Mouse (Mus musculus): ENCODE data around the gene Pnkd.
"Not testable (repeated sequence)": the region's sequence is repeated elsewhere in the genome, so short reads cannot be mapped to it uniquely, and the experiment has no call there.

The Pnkd gene

GRCm38 (mm10) chr1:74389831-74390286 is 105.1 kb downstream of the Pnkd start:
- DNase-seq (ENCODE audit: low spot score in 2 of 2): no peak

DNA sequence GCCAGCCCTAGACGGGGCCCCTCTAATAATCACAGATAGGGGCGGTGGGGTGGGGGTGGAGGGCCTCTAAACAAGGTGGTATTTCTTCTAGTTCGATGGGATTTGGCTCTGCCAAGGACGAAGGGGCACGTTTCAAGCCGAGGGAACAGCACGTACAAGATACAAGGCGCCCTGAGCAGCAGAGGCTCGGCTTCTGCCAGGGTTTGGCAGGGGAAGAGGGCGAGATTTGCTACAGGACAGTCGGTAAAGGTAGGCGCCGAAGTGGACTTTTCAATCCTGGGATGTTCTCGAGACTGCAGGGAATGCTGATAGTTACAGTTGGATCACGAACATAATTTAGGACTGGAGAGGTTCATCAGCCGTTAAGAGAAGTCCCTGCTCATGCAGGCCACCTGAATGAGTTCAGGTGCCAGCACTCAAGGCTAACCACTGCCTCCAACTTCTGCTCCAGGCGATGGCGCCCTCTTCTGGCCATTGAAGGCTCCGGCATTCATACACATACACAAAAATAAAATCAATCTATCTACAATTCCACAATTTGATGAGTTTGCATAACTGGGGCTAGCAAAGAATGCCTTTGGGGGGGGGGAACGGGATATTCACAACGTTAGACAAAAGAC is 105.7 kb downstream of the Pnkd start:
- no peak for DNase-seq (ENCODE audit: low spot score in 2 of 2)

GRCm38 (mm10) chr1:74390924-74391748 is 106.4 kb downstream of the Pnkd start, which contains the start of gene Ctdsp1:
Gene Ctdsp1, plus strand, starts transcription at chr1:74391509.
- DNase-seq (ENCODE audit: low spot score in 2 of 2): peak; percentile 89 to 94

DNA sequence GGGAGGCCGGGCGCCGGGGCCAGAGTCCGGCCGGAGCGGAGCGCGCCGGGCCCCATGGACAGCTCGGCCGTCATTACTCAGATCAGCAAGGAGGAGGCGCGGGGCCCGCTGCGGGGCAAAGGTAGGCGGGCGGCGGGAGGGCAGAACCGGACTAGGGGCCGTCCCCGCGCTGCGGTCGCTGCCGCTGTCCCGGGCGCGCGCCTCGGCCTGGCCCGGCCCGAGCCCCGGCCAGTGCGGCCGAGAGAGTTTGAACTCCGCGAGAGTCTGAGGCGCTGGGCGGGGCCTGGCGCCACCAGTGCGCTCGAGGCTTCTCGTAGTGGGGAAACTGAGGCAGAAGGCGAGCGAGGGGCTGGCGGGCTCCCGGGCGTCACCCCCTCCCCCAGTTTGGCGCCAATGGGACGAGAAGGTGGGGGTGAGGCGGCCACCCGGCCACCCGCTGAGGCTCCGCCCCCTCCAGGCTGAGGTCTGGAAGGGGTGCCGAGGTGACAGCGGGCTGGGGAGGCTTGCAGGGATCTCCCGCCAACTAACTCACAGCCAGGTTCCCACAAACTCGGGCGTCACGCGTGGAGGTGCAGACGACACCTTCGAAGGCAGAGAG is 107.2 kb downstream of the Pnkd start:
- peak; percentile 52 to 61 for DNase-seq (ENCODE audit: low spot score in 2 of 2)

- DNase-seq (ENCODE audit: low spot score in 2 of 2): no peak
Observed at GRCm38 (mm10) chr1:74392446-74392994, 107.8 kb downstream of the Pnkd start.

DNA sequence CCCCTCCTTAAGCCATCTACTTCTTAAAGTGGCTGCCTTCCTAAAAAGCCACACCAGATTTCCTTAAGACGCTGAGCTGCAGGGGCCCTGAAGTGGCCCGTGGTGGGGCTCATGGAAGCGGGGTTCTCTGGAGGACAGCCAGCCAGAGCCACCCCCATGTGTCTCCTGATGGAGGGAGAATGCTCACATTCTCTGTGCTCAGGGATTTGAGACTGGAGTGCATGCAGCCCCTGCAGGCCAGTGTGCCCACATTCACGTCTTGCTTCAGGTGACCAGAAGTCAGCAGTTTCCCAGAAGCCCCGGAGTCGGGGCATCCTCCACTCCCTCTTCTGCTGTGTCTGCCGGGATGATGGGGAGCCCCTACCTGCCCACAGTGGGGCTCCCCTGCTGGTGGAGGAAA is 108.3 kb downstream of the Pnkd start:
- DNase-seq (ENCODE audit: low spot score in 2 of 2): no peak

DNA sequence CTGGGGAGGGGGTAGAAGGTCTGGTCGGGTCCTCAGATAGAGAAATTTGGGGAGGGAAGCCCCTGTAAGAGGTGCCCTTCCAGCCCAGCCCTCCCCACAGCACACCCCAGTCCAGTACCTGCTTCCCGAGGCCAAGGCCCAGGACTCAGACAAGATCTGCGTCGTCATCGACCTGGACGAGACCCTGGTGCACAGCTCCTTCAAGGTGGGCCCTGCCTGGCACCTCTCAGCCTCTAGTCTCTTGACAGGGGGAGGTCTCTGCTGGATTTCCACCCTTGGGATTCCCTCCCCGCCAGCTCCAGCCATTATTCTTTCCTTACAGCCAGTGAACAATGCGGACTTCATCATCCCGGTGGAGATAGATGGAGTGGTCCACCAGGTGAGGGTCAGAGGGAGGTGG is 109.0 kb downstream of the Pnkd start:
- no peak for DNase-seq (ENCODE audit: low spot score in 2 of 2)

DNA sequence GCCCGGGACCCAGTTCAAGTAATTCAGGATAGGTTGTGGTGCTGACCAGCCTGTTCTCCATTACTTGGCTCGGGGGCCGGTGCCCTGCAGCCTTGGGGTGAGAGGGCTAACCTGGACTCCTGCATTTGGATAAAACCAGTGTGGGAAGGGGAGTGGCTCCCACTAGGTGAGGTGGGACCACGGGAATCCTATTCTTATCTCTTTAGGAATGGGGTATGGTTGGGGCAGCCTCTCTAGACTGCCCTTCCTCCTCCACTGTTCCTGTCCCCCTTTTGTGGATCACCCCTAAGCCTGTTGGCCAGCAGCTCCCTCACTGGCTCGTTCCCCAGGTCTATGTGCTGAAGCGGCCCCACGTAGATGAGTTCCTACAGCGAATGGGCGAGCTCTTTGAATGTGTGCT is 109.6 kb downstream of the Pnkd start:
- no peak for DNase-seq (ENCODE audit: low spot score in 2 of 2)

- DNase-seq (ENCODE audit: low spot score in 2 of 2): no peak
Observed at GRCm38 (mm10) chr1:74394858-74395257, 110.1 kb downstream of the Pnkd start.

DNA sequence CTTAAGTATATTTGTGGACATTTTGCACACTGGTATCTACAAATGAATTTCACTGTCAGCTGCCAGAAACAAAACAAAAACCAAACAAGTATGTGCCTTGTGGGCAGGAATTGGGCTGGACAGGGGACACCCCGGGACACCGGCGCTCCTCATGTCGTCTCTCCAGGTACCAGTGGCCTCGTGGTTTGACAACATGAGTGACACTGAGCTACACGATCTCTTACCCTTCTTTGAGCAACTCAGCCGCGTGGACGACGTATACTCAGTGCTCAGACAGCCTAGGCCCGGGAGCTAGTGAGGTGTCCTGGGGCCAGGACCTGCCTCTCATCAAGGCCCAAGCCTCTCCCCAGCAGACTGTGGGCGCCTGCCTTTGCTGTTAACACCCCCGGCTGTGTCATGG is 110.6 kb downstream of the Pnkd start:
- no peak for DNase-seq (ENCODE audit: low spot score in 2 of 2)

GRCm38 (mm10) chr1:74396456-74397222 is 111.9 kb downstream of the Pnkd start:
- DNase-seq (ENCODE audit: low spot score in 2 of 2): not testable (repeated sequence)

DNA sequence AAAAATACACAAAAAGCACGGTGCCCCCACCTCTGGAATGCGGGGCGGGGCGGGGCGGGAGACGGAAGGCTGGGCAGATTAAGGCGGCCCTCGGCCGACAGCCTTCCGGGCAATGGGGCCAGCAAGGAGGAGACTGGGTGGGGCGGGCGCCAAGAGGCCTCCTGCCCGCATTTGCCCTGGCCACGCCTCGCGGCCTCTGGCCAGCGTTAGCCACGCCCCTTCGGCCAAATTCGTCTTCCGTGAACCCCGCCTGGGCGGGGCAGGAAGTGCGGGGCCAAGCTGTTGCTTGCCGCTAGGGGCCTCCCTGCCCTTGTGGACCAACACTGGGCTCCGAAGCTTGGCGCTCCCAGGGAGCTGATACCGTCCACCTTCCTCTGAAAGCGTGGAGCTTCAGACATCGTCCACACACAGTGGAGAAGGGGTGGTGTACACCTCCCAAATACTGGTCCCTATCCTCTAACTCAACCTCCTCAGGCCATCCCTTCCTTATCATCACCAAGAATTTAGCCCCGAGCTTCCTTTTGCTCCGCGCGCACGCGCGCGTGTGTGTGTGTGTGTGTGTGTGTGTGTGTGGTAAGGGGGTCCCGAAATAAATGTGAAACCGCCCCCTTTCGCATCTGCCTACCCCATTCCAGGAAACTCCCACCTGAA is 112.7 kb downstream of the Pnkd start:
- DNase-seq (ENCODE audit: low spot score in 2 of 2): peak; percentile 86 to 91

DNA sequence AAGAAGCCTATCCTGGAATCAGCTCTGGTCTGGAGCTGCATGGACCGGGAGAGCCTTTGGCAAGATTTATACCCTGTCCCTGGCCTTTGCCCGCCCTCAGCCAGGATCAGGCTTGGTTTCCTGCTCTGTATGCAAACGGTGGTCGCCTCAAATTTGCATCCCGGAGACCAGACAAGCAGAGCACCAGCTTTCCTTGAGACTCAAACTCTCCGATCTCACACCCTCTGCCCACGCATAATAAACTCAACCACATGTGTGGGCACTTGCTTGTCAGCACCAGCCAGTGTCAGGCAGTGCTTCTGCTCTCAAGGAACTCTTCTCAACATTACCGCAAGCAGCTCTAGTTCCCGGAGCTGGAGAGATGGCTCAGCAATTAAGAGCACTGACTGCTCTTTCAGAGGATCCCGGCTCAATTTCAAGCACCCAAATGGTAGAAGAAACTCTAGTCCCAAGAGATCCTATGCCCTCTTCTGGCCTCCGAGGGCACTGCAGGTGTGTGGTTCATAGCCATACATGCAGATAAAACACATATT is 113.3 kb downstream of the Pnkd start:
- peak in 1 of 2 experiments; percentile 49 for DNase-seq (ENCODE audit: low spot score in 2 of 2)

- no peak for DNase-seq (ENCODE audit: low spot score in 2 of 2)
Observed at GRCm38 (mm10) chr1:74400531-74400930, 115.8 kb downstream of the Pnkd start.

- DNase-seq (ENCODE audit: low spot score in 2 of 2): no peak
Observed at GRCm38 (mm10) chr1:74401015-74401702, 116.4 kb downstream of the Pnkd start.

Measured in frontal cortex, postnatal 10 days (tissue).